Mouse (Mus musculus) limb, embryonic 14.5 days (tissue): ENCODE data around the gene Mitd1. TPM values are rescaled to one million over a fixed set of nuclear protein-coding genes. Genes with fewer than 3 reads are reported as not detected.

ENCODE experiments used
- ATAC-seq: fragments of 200-750 bp; cut with Nextera tagmentation; 2 replicates; pipeline ENCODE4 v1.8.0; 2017; ENCODE audit warnings: low read depth, moderate number of reproducible peaks, moderate TSS enrichment; ENCODE audit not compliant: low FRiP score
- DNase-seq: peaks from one replicate; pipeline ENCODE4 v3.0.0-alpha.2; 2015; ENCODE audit warnings: low spot score
- H3K27ac ChIP-seq: fragments of 300-500 bp; sonication (generic); replicated peaks from 2 replicates; pipeline ENCODE4 v1.5.1; 2014; ENCODE audit warnings: low read depth, mild to moderate bottlenecking, low read length, moderate library complexity, mixed read lengths
- H3K27me3 ChIP-seq: fragments of 300-500 bp; sonication (generic); 2 replicates; pipeline ENCODE4 v1.6.1; 2014; ENCODE audit warnings: low read length, mixed read lengths; ENCODE audit not compliant: control insufficient read depth, insufficient read depth
- H3K36me3 ChIP-seq: fragments of 300-500 bp; sonication (generic); 2 replicates; pipeline ENCODE4 v1.6.1; 2014; ENCODE audit warnings: mild to moderate bottlenecking, low read length, moderate library complexity, mixed read lengths; ENCODE audit not compliant: control insufficient read depth, insufficient read depth
- H3K4me1 ChIP-seq: fragments of 300-500 bp; sonication (generic); 2 replicates; pipeline ENCODE4 v1.6.1; 2014; ENCODE audit warnings: antibody characterized with exemption, low read length, mixed read lengths; ENCODE audit not compliant: control insufficient read depth, insufficient read depth
- H3K4me2 ChIP-seq: fragments of 300-500 bp; sonication (generic); replicated peaks from 2 replicates; pipeline ENCODE4 v1.6.1; 2014; ENCODE audit warnings: low read depth, mild to moderate bottlenecking, low read length, moderate library complexity; ENCODE audit not compliant: severe bottlenecking
- H3K4me3 ChIP-seq: fragments of 300-500 bp; sonication (generic); replicated peaks from 2 replicates; pipeline ENCODE4 v1.5.1; 2014; ENCODE audit warnings: low read length
- H3K9ac ChIP-seq: fragments of 300-500 bp; sonication (generic); 2 replicates; pipeline ENCODE4 v1.6.1; 2014; ENCODE audit warnings: mild to moderate bottlenecking, low read depth, low read length, moderate library complexity; ENCODE audit not compliant: severe bottlenecking
- H3K9me3 ChIP-seq: fragments of 300-500 bp; sonication (generic); 2 replicates; pipeline ENCODE4 v1.6.1; 2016; ENCODE audit warnings: low read length; ENCODE audit not compliant: control insufficient read depth
- POLR2A ChIP-seq: fragments of 200-500 bp; IDR thresholded peaks from 2 replicates; pipeline ENCODE4 v1.8.0; 2012; ENCODE audit warnings: inconsistent platforms, mild to moderate bottlenecking, moderate library complexity, borderline replicate concordance; ENCODE audit not compliant: insufficient read depth, insufficient read length; ENCODE audit errors: extremely low read depth
- WGBS: fragments of 180-500 bp; shearing (Covaris S2); extraction: QIAGEN DNeasy Blood & Tissue Kit; methylation state at CpG from one replicate; pipeline ENCODE4 v1.1.7; 2014; 5-methylcytosine and 5-hydroxymethylcytosine counted together
- polyA plus RNA-seq, 2 experiments: library from polyadenylated mRNA; depleted of rRNA in 1 of 2; stranded (reverse) in 1 of 2; unstranded in 1 of 2; fragments of >200 nt; fragmentation: Nextera tagmentation in 1 of 2; extraction: Ambion mirVana in 1 of 2; gene quantifications; 2 replicates each; pipeline versions ENCODE4 v1.2.1 to v1.2.3; 2012 to 2014

Gene Mitd1
- polyA plus RNA-seq (2012; rRNA removed) (22.1 and 30.5 TPM in 2 replicates), polyA plus RNA-seq (2014; fragmentation: Nextera tagmentation; extraction: Ambion mirVana) (26.8 and 27.6 TPM in 2 replicates)

DNA sequence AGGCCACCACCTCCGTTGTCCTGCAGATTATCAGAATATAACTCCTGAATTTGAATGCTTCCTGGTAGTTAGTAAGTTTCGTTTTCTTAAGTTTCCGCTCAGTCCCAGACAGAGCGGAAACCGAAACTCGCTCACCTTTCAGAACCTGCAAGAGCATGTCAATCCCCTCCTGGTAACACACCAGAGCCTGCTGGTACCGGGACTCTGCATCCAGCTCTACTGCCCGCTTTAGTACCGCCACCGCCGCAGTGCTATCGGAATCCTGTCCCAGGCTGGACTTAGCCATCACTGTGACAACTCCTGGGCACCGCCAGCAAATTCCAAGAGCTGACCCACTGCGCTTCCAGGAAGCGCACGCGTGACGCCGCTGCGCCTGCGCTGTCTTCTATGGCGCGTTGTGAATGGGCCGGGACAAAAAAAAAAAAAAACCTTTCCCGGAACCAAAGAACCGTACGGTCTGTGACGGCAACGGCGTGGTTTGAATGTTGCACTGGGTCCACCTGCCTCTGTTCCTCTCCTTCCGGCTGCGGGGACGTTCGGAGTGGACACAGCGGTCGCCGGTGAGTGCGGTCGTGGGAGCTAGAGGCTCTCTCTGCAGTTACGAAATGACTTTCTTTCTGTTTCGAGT, at the start of gene Mitd1, which contains the start of gene Mrpl30:
Mitd1 (minus strand) TSS at position 387 of the 628 bp plus-strand sequence.
Mrpl30 (plus strand) TSS at position 453 of the 628 bp plus-strand sequence.
- H3K36me3 ChIP-seq = peaks cover 7% of the 10 kb centered on the region
- H3K27ac ChIP-seq = peak within 1 kb of the TSS; percentile 79
- peaks cover 13% of the 10 kb centered on the region for H3K4me1 ChIP-seq
- H3K4me2 ChIP-seq = peak within 1 kb of the TSS; percentile 82
- peak; percentile 96 for ATAC-seq
- peak within 1 kb of the TSS; percentile 67 for H3K4me3 ChIP-seq
- H3K27me3 ChIP-seq = no peaks in the 10 kb centered on the region
- H3K9ac ChIP-seq = peak within 1 kb of the TSS; percentile 70
- WGBS = under 1% methylated on average over 41 of the region's 41 CpGs
- peak; percentile 64; the same call in 1 of the 2 replicates for TF ChIP-seq POLR2A
- H3K9me3 ChIP-seq = no peaks in the 10 kb centered on the region
- peak; percentile 94 for DNase-seq

DNA sequence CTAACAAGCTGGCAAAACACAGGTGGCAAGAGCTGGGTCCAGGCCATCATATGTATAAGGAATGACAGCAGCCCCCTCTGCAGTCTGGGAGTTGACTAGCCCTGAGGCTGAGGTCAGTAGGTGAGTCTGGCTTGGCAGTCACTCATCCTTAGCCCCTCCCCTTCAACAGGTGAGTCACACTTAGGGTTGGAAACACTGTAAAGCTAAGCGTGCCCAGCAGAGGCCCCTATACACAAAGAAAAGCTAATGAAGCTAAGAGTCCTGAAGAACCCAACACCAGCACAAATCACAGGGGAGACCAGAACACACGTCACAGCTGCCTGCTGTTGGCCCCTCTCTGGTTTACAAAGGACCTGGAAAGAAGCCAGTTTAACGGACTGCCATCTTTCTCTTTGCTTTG, 41.6 kb upstream of the Mitd1 start:
- 18% methylated on average over 3 of the region's 3 CpGs for WGBS
- Histone ChIP-seq H3K27ac (no peak overlapping the region), H3K4me3 (no peak overlapping the region), H3K4me1 (no peaks in the 10 kb centered on the region), H3K4me2 (no peak overlapping the region), H3K9ac (no peak overlapping the region), H3K27me3 (no peaks in the 10 kb centered on the region), H3K36me3 (no peaks in the 10 kb centered on the region), H3K9me3 (no peaks in the 10 kb centered on the region)
- peak; percentile 7 for DNase-seq
- ATAC-seq = no peak
- no peak for TF ChIP-seq POLR2A

- no peak overlapping the region for H3K4me3 ChIP-seq
- ATAC-seq (no peak), DNase-seq (no peak)
- H3K9me3 ChIP-seq = no peaks in the 10 kb centered on the region
- 73% methylated on average over 8 of the region's 8 CpGs for WGBS
- H3K36me3 ChIP-seq = no peaks in the 10 kb centered on the region
- H3K27ac ChIP-seq = no peak overlapping the region
- TF ChIP-seq POLR2A = no peak
- no peak overlapping the region for H3K9ac ChIP-seq
- no peak overlapping the region for H3K4me2 ChIP-seq
- no peaks in the 10 kb centered on the region for H3K4me1 ChIP-seq
- no peaks in the 10 kb centered on the region for H3K27me3 ChIP-seq
Observed at GRCm38 (mm10) chr1:37925971-37926370, 35.8 kb upstream of the Mitd1 start.

DNA sequence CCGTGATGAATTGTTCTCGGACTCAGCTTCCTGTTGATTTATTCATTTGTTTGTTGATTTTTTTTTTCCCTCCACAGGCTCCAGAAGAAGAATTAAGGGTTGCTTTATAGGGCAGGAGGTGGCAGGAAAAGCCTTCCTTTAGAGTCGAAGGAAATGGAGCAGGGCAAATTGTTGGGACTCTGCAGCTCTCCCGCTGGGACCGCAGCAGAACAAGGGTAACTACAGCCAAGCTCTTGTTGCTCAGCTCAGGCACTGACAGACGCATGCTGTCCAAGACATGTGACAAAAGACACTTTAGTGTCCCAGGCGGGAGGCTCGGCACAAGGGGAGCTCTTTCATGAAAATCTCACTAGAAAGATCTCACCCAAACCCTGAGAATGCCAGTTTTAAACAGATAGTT, 32.3 kb upstream of the Mitd1 start:
- no peaks in the 10 kb centered on the region for H3K27me3 ChIP-seq
- H3K4me1 ChIP-seq = no peaks in the 10 kb centered on the region
- ATAC-seq (no peak), DNase-seq (no peak)
- WGBS = 38% methylated on average over 8 of the region's 8 CpGs
- no peaks in the 10 kb centered on the region for H3K36me3 ChIP-seq
- no peak overlapping the region for H3K4me3 ChIP-seq
- H3K27ac ChIP-seq = no peak overlapping the region
- H3K4me2 ChIP-seq = no peak overlapping the region
- H3K9me3 ChIP-seq = no peaks in the 10 kb centered on the region
- no peak for TF ChIP-seq POLR2A
- no peak overlapping the region for H3K9ac ChIP-seq

GRCm38 (mm10) chr1:37918096-37918495, 27.9 kb upstream of the Mitd1 start:
- H3K4me1 ChIP-seq = no peaks in the 10 kb centered on the region
- H3K27me3 ChIP-seq = no peaks in the 10 kb centered on the region
- no peak for DNase-seq
- 59% methylated on average over 6 of the region's 6 CpGs for WGBS
- H3K9ac ChIP-seq = no peak overlapping the region
- no peak overlapping the region for H3K27ac ChIP-seq
- no peak overlapping the region for H3K4me3 ChIP-seq
- no peak for ATAC-seq
- no peak for TF ChIP-seq POLR2A
- H3K9me3 ChIP-seq = no peaks in the 10 kb centered on the region
- no peak overlapping the region for H3K4me2 ChIP-seq
- H3K36me3 ChIP-seq = no peaks in the 10 kb centered on the region
